Mouse (Mus musculus) ES-E14 (cell line): ENCODE measurements around the gene Elk4. TPM values are rescaled to one million over a fixed set of nuclear protein-coding genes. Genes with fewer than 3 reads are reported as not detected.

ENCODE experiments used
- DNase-seq: peaks from one replicate; pipeline ENCODE4 v3.0.0-alpha.2; 2013; ENCODE audit warnings: low read depth, low spot score
- H3K27ac ChIP-seq: 2 replicates; pipeline ENCODE4 v1.5.1; 2012; ENCODE audit warnings: low read depth, mild to moderate bottlenecking, low read length, moderate library complexity, mixed read lengths; ENCODE audit not compliant: poor library complexity, insufficient read depth, severe bottlenecking
- H3K36me3 ChIP-seq: 2 replicates; pipeline ENCODE4 v1.6.1; 2012; ENCODE audit warnings: mild to moderate bottlenecking, low read length, moderate library complexity, mixed read lengths; ENCODE audit not compliant: control insufficient read depth, poor library complexity, insufficient read depth, severe bottlenecking
- H3K4me1 ChIP-seq, 2 experiments: fragments of 150-350 bp in 1 of 2; sonication (generic) in 1 of 2; 2 replicates each; pipeline ENCODE4 v1.6.1; 2012; ENCODE audit warnings: low read length in 2 of 2, mild to moderate bottlenecking in 1 of 2, mixed read lengths in 1 of 2; ENCODE audit not compliant: control insufficient read depth in 2 of 2, insufficient read depth in 2 of 2, poor library complexity in 1 of 2
- H3K4me3 ChIP-seq, 2 experiments: fragments of 150-350 bp in 1 of 2; sonication (generic) in 1 of 2; 2 replicates each; pipeline ENCODE4 v1.5.1; 2012; ENCODE audit warnings: low read length in 2 of 2, low read depth in 1 of 2, mild to moderate bottlenecking in 1 of 2, mixed read lengths in 1 of 2; ENCODE audit not compliant: insufficient read depth in 1 of 2, poor library complexity in 1 of 2, severe bottlenecking in 1 of 2
- H3K9ac ChIP-seq: 2 replicates; pipeline ENCODE4 v1.6.1; 2012; ENCODE audit warnings: low read depth, mild to moderate bottlenecking, low read length, mixed read lengths; ENCODE audit not compliant: poor library complexity, insufficient read depth, severe bottlenecking
- H3K9me3 ChIP-seq: fragments of 150-350 bp; sonication (generic); 2 replicates; pipeline ENCODE4 v1.6.1; 2012; ENCODE audit warnings: low read depth, mild to moderate bottlenecking, low read length; ENCODE audit not compliant: control insufficient read depth, insufficient read depth
- CHD2 ChIP-seq: IDR thresholded peaks from 2 replicates; pipeline ENCODE4 v1.6.1; 2014; ENCODE audit warnings: mild to moderate bottlenecking, low read depth, low read length, inconsistent platforms
- HCFC1 ChIP-seq: IDR thresholded peaks from 2 replicates; pipeline ENCODE4 v1.6.1; 2012; ENCODE audit warnings: low read length, inconsistent platforms, borderline replicate concordance; ENCODE audit not compliant: insufficient read depth
- MAFK ChIP-seq: IDR thresholded peaks from 2 replicates; pipeline ENCODE4 v1.6.1; 2014; ENCODE audit warnings: mild to moderate bottlenecking, low read depth, low read length, inconsistent platforms; ENCODE audit not compliant: insufficient read depth
- ZC3H11A ChIP-seq: IDR thresholded peaks from 2 replicates; pipeline ENCODE4 v1.6.1; 2012; ENCODE audit warnings: low read depth, mild to moderate bottlenecking, inconsistent platforms, low read length, borderline replicate concordance
- ZNF384 ChIP-seq: IDR thresholded peaks from 2 replicates; pipeline ENCODE4 v1.6.1; 2012; ENCODE audit warnings: low read depth, low read length, inconsistent platforms
- in situ Hi-C, 2 experiments: fragments of 600-800 bp; cut with MboI; formaldehyde crosslinking; loops; one replicate each; pipeline ENCODE4 v1.15.1; 2025; ENCODE audit warnings: low sequenced_read_pairs in 2 of 2, inconsistent platforms in 1 of 2; ENCODE audit not compliant: unreplicated experiment in 2 of 2
- total RNA-seq: library from RNA; depleted of rRNA; stranded (reverse); fragments of 300-350 nt; gene quantifications from 2 replicates; pipeline ENCODE4 v1.2.3, GENCODE M21; 2012

Gene Elk4
- total RNA-seq, 1 experiment: 14.7 TPM

DNA sequence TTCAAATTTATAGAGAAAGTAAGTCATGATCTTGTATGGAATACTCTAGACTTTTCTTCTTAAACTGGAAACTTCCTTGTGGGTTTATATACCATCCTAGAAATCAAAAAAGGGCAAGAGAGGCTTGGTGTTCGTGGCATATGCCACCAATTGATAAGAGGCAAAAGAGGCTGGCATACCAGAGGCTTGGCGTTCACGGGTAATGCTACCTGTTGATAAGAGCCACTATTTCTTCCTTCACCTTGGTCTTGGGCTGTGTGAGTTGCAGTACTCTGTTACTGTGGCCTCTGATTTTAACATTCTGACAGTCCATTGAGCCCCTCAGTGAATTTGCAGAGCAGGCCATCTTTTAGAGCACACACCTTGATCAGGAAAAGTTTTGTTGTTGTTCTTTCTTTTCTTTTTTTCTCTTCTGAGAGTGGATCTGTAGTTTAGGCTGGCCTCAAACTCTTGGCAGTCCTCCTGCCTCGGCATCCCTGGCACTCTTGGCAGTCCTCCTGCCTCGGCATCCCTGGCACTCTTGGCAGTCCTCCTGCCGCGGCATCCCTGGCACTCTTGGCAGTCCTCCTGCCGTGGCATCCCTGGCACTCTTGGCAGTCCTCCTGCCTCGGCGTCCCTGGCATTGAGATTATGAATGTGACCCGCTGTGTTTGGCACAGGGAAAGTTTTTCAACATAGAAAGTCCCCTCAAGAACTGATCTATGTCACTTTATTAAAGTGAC is 19.7 kb downstream of the Elk4 start:
- Histone ChIP-seq H3K9ac (no peak overlapping the region), H3K4me3 (no peak overlapping the region), H3K9me3 (no peaks in the 10 kb centered on the region), H3K36me3 (peaks cover 21% of the 10 kb centered on the region), H3K4me1 (no peaks in the 10 kb centered on the region), H3K27ac (no peak overlapping the region)
- TF ChIP-seq CHD2 (no peak), ZC3H11A (no peak), ZNF384 (no peak), MAFK (no peak), HCFC1 (no peak)
- DNase-seq: no peak
- in situ Hi-C loops: no loop called here

DNA sequence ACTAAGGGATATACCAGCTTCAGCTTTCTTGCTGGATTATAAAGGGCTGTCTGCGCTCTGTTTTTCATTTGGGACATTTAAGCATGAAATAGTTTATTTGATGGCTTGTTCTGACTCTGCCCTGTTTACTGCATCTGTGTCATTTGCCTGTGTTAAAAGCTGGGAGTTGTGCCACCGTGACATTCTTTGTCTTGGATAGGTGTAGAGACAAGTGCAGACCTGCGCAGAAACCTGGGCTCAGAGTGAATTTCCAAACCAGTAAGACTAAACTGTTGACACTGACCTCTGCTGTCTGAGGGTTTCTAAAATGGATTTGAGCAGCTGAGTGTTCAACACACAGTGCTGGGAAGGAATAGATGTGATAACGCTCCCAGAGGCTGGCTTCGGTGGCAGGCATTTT is 20.6 kb downstream of the Elk4 start:
- Histone ChIP-seq H3K4me1 (no peaks in the 10 kb centered on the region), H3K9me3 (no peaks in the 10 kb centered on the region), H3K4me3 (no peak overlapping the region), H3K9ac (no peak overlapping the region), H3K27ac (no peak overlapping the region), H3K36me3 (peaks cover 22% of the 10 kb centered on the region)
- TF ChIP-seq MAFK (no peak), ZNF384 (no peak), HCFC1 (no peak), ZC3H11A (no peak), CHD2 (no peak)
- in situ Hi-C loops: no loop called here
- no peak for DNase-seq

DNA sequence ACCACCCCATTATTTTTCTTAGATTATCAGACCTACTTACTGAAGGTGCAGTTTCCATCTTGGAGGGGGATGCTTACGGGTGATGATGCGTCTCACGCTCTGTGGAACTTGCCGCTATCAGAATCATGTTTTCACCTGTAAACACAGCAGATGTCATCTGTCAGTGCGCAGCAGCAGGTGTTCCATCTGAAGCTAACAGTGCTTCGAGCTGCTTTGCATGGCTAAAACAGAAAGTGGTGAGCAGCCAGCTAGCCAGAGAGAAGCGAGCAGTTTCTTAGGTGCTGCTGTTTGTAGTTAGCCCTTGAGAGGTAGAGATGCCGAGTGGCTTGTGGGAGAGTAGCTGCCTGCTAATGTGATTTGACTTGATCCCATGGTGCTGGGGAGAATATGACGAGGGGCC is 21.0 kb downstream of the Elk4 start:
- no peak overlapping the region for H3K27ac ChIP-seq
- no peaks in the 10 kb centered on the region for H3K4me1 ChIP-seq
- H3K9ac ChIP-seq: no peak overlapping the region
- no peak for DNase-seq
- H3K4me3 ChIP-seq: no peak overlapping the region
- peaks cover 17% of the 10 kb centered on the region for H3K36me3 ChIP-seq
- in situ Hi-C loops: no loop called here
- TF ChIP-seq CHD2: no peak
- H3K9me3 ChIP-seq: no peaks in the 10 kb centered on the region

DNA sequence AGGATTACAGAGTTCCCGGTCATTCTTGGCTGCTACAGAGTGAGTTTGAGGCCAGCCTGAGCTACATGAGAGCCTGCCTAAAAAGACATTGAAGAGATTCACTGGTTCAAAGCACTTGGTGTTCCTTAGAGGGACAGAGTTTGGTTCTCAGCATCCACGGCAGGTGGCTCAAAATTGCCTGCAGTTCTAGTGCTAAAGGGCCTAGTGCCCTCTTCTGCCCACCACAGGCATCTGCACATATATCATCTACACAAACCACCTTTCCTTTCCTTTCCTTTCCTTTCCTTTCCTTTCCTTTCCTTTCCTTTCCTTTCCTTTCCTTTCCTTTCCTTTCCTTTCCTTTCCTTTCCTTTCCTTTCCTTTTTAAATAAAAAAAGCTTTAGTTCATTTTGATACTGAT is 23.2 kb downstream of the Elk4 start:
- Histone ChIP-seq H3K27ac (no peak overlapping the region), H3K4me1 (no peaks in the 10 kb centered on the region), H3K4me3 (no peak overlapping the region), H3K9me3 (no peaks in the 10 kb centered on the region), H3K36me3 (peaks cover 14% of the 10 kb centered on the region), H3K9ac (no peak overlapping the region)
- no peak for DNase-seq
- in situ Hi-C loops: no loop called here
- TF ChIP-seq ZC3H11A (no peak), HCFC1 (no peak)

DNA sequence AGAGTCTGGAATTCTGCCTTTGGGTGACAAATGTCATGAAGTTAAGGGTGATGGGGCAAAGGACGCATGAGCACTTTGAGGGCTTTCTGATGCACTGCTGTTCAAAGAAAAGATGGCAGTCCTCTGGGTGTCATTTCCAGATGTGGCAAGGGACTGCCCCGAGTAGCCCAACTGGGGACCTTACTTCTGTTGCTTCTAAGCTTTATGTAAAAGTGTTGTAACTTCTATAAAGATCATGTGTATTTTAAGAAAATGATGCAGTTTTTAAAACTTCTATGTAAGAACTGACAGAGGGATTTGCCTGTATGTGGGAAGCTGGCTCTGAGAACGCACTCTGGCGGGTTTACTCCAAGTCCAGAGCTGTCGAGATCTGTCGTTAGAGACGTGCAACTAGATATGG is 24.8 kb downstream of the Elk4 start:
- Histone ChIP-seq H3K27ac (no peak overlapping the region), H3K36me3 (peaks cover 11% of the 10 kb centered on the region), H3K9ac (no peak overlapping the region), H3K4me3 (no peak overlapping the region), H3K4me1 (no peaks in the 10 kb centered on the region), H3K9me3 (no peaks in the 10 kb centered on the region)
- DNase-seq: no peak
- TF ChIP-seq MAFK (no peak), ZC3H11A (no peak), CHD2 (no peak), ZNF384 (no peak), HCFC1 (no peak)
- in situ Hi-C loops: no loop called here
